ENCODE assay signal across 18 mouse cellular contexts in the genomic region with DNA sequence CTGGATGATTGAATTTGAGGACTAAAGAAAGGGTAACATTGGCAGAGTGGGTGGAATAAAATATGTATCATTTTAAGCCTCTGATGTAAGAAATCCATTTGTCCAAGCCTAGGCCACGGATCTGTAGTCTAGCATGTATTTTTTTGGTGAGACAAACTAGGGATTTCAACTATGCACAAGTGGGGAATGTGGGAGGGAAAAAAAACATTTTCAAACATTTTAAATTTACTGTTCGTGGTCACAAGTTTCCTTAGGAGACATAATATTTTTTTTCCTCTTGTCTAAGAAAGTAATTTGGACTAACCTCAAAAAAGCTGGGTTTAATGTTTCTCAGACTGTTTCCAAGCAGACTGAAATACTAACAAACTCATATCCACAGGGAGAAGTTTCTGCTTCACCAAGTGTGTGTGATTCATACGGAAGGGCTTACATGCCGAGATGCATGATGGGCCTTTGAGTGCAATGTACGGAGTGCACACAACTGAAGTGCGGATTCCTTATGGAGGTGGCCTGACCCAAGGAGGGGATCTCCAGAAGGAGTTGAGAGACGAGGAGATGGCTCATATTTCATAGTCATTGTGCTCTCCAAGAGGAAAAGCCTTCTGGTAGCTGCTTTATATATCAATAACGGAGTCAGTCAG.
DNase-seq lines count a peak whose midpoint lies in the region; ATAC-seq and TF ChIP-seq lines count a peak whose summit lies in the region.
"Had no signal": no experiment of that assay in that cellular context is flagged by ENCODE, and none has a peak within 500 bp of the region (broad histone marks: within the 10 kb centered on the region; RNA-seq: fewer than 3 reads in every experiment).

No protein-coding gene starts in this region.

- no peaks in the 10 kb centered on the region for H3K79me2 ChIP-seq in heart, adult 2 months (replicated peaks; ENCODE audit: control insufficient read depth, insufficient read depth, low read length)

- no peak for ATAC-seq in kidney, postnatal 0 days (replicated peaks; ENCODE audit: low FRiP score, low read depth)
- ATAC-seq in stomach, embryonic 14.5 days (ENCODE audit: insufficient number of reproducible peaks, insufficient read depth, low FRiP score, low read depth), result no peak
- ATAC-seq: forebrain, embryonic 14.5 days; midbrain, embryonic 13.5 days had no signal

- intact Hi-C loops in heart, adult 2 months (cut with DNase I), result no loop called here

- no peaks in the 10 kb centered on the region for H3K27me3 ChIP-seq in heart, adult 2 months (ENCODE audit: control insufficient read depth, insufficient read depth, low read length)
- no peaks in the 10 kb centered on the region for H3K27me3 ChIP-seq in kidney, postnatal 0 days (ENCODE audit: insufficient read depth, low read length)
- H3K27me3 ChIP-seq in stomach, embryonic 14.5 days (ENCODE audit: control insufficient read depth, insufficient read depth, low read length), result no peaks in the 10 kb centered on the region
- H3K27me3 ChIP-seq: hindbrain, embryonic 13.5 days; liver, embryonic 15.5 days; midbrain, embryonic 13.5 days; neural tube, embryonic 15.5 days had no signal

- WGBS in heart, adult 2 months, result 78% methylated on average over 8 of the region's 8 CpGs
- 61% methylated on average over 8 of the region's 8 CpGs for WGBS in kidney, postnatal 0 days
- 54% methylated on average over 8 of the region's 8 CpGs for WGBS in stomach, embryonic 14.5 days

- no peak for TF ChIP-seq EP300 in heart, adult 2 months (IDR thresholded peaks at IDR 0.05; ENCODE audit: insufficient read depth, low read depth, low read length)

- peaks cover 21% of the 10 kb centered on the region for H3K36me3 ChIP-seq in heart, adult 2 months (ENCODE audit: control insufficient read depth, insufficient read depth, low read length)
- no peaks in the 10 kb centered on the region for H3K36me3 ChIP-seq in kidney, postnatal 0 days (ENCODE audit: insufficient read depth, low read length)
- H3K36me3 ChIP-seq in stomach, embryonic 14.5 days (ENCODE audit: control insufficient read depth, insufficient read depth, low read length), result no peaks in the 10 kb centered on the region
- H3K36me3 ChIP-seq: hindbrain, embryonic 13.5 days; liver, embryonic 15.5 days; midbrain, embryonic 13.5 days; neural tube, embryonic 15.5 days had no signal

- H3K4me1 ChIP-seq in heart, adult 2 months (ENCODE audit: control insufficient read depth, insufficient read depth, low read length), result peaks cover 19% of the 10 kb centered on the region
- H3K4me1 ChIP-seq in kidney, postnatal 0 days (replicated peaks; ENCODE audit: insufficient read depth, low read length), result no peaks in the 10 kb centered on the region
- 0 out of 2 replicates have a peak, but pooled peaks cover 6% of the 10 kb centered on the region for H3K4me1 ChIP-seq in stomach, embryonic 14.5 days (ENCODE audit: control insufficient read depth, insufficient read depth, low read length)
- H3K4me1 ChIP-seq: hindbrain, embryonic 13.5 days; liver, embryonic 15.5 days; midbrain, embryonic 13.5 days; neural tube, embryonic 15.5 days had no signal

- TF ChIP-seq CTCF in heart, adult 2 months (IDR thresholded peaks at IDR 0.05), result no peak
- TF ChIP-seq CTCF in kidney, postnatal 0 days (IDR thresholded peaks at IDR 0.05; ENCODE audit: low read depth), result no peak

- H3K9me3 ChIP-seq in kidney, postnatal 0 days (replicated peaks; ENCODE audit: low read length), result no peaks in the 10 kb centered on the region
- no peaks in the 10 kb centered on the region for H3K9me3 ChIP-seq in stomach, embryonic 14.5 days (ENCODE audit: control insufficient read depth, low read depth, low read length)
- H3K9me3 ChIP-seq: hindbrain, embryonic 13.5 days; liver, embryonic 15.5 days; midbrain, embryonic 13.5 days; neural tube, embryonic 15.5 days had no signal

- no peak overlapping the region for H3K9ac ChIP-seq in heart, adult 2 months (ENCODE audit: low read depth, low read length)
- no peak overlapping the region for H3K9ac ChIP-seq in kidney, postnatal 0 days (ENCODE audit: low read depth, low read length)
- H3K9ac ChIP-seq in stomach, embryonic 14.5 days (replicated peaks; ENCODE audit: low read depth, low read length), result no peak overlapping the region
- H3K9ac ChIP-seq: hindbrain, embryonic 13.5 days; liver, embryonic 15.5 days; midbrain, embryonic 13.5 days; neural tube, embryonic 15.5 days had no signal

- H3K27ac ChIP-seq in heart, adult 2 months, result no peak overlapping the region
- H3K27ac ChIP-seq in kidney, postnatal 0 days, result no peak overlapping the region
- peak overlapping the region; percentile 52; the same call in 1 of the 2 replicates for H3K27ac ChIP-seq in stomach, embryonic 14.5 days (ENCODE audit: low read length)
- H3K27ac ChIP-seq: hindbrain, embryonic 13.5 days; liver, embryonic 15.5 days; midbrain, embryonic 13.5 days; neural tube, embryonic 15.5 days had no signal

- no peak overlapping the region for H3K4me2 ChIP-seq in kidney, postnatal 0 days (ENCODE audit: low read length)
- no peak overlapping the region for H3K4me2 ChIP-seq in stomach, embryonic 14.5 days (replicated peaks; ENCODE audit: low read depth, low read length)
- H3K4me2 ChIP-seq: hindbrain, embryonic 13.5 days; liver, embryonic 15.5 days; midbrain, embryonic 13.5 days; neural tube, embryonic 15.5 days had no signal

- TF ChIP-seq POLR2A in heart, adult 2 months (IDR thresholded peaks at IDR 0.05; ENCODE audit: insufficient read depth, low read depth, low read length), result no peak

- H3K4me3 ChIP-seq in heart, adult 2 months, result no peak overlapping the region
- H3K4me3 ChIP-seq in kidney, postnatal 0 days (replicated peaks; ENCODE audit: low read depth, low read length), result no peak overlapping the region
- no peak overlapping the region for H3K4me3 ChIP-seq in stomach, embryonic 14.5 days (ENCODE audit: low read depth, low read length)
- H3K4me3 ChIP-seq: hindbrain, embryonic 13.5 days; liver, embryonic 15.5 days; midbrain, embryonic 13.5 days; neural tube, embryonic 15.5 days had no signal

- peak; percentile 82 for DNase-seq in heart, adult 11 months
- DNase-seq in heart, adult 2 months, result no peak
- DNase-seq in kidney, postnatal 0 days (ENCODE audit: low spot score), result peak; percentile 78
- no peak for DNase-seq in kidney, adult 8-10 months
- DNase-seq in brain, adult 2 months (ENCODE audit: low read depth, low spot score), result peak; percentile 8
- DNase-seq in left cerebral cortex, adult 9 months (ENCODE audit: low spot score in 2 of 2), result no peak
- DNase-seq in right cerebral cortex, postnatal 36 days (ENCODE audit: low spot score in 2 of 2), result no peak
- DNase-seq: adrenal gland, postnatal 10 days; cerebellum, adult 18-20 months; heart, postnatal 10 days; right cerebral cortex, postnatal 25 days; thymus, adult 18-20 months had no signal

Comparison
In these comparisons a context has a peak if more than half of its experiments do, and no peak if none do; other contexts are left out.
1. DNase-seq: peak in heart, adult 11 months (single experiment), kidney, postnatal 0 days (single experiment) and brain, adult 2 months (single experiment); none in heart, adult 2 months (0 of 2), kidney, adult 8-10 months (0 of 2), left cerebral cortex, adult 9 months (0 of 2) and right cerebral cortex, postnatal 36 days (0 of 2).